Mouse (Mus musculus) heart, embryonic 15.5 days (tissue): Measurements from ENCODE around the gene Dtx1. TPM values are rescaled to one million over a fixed set of nuclear protein-coding genes. Genes with fewer than 3 reads are reported as not detected.

ENCODE experiments used
- ATAC-seq: fragments of 200-750 bp; cut with Nextera tagmentation; replicated peaks from 2 replicates; pipeline ENCODE4 v1.8.0; 2017; ENCODE audit warnings: low read depth, moderate TSS enrichment; ENCODE audit not compliant: insufficient number of reproducible peaks, insufficient read depth, low FRiP score
- H3K27ac ChIP-seq: fragments of 300-500 bp; sonication (generic); 2 replicates; pipeline ENCODE4 v1.5.1; 2015; ENCODE audit warnings: mild to moderate bottlenecking, inconsistent platforms
- H3K27me3 ChIP-seq: fragments of 300-500 bp; sonication (generic); 2 replicates; pipeline ENCODE4 v1.6.1; 2015; ENCODE audit warnings: inconsistent platforms
- H3K36me3 ChIP-seq: fragments of 300-500 bp; sonication (generic); 2 replicates; pipeline ENCODE4 v1.6.1; 2015; ENCODE audit warnings: mild to moderate bottlenecking, inconsistent platforms
- H3K4me1 ChIP-seq: fragments of 300-500 bp; sonication (generic); replicated peaks from 2 replicates; pipeline ENCODE4 v1.6.1; 2015; ENCODE audit warnings: inconsistent platforms
- H3K4me2 ChIP-seq: fragments of 300-500 bp; sonication (generic); 2 replicates; pipeline ENCODE4 v1.6.1; 2015; ENCODE audit warnings: inconsistent platforms, mild to moderate bottlenecking, moderate library complexity
- H3K4me3 ChIP-seq: fragments of 300-500 bp; sonication (generic); 2 replicates; pipeline ENCODE4 v1.5.1; 2015; ENCODE audit warnings: mild to moderate bottlenecking, inconsistent platforms
- H3K9ac ChIP-seq: fragments of 300-500 bp; sonication (generic); 2 replicates; pipeline ENCODE4 v1.6.1; 2015; ENCODE audit warnings: mild to moderate bottlenecking, inconsistent platforms
- H3K9me3 ChIP-seq: fragments of 300-500 bp; sonication (generic); replicated peaks from 2 replicates; pipeline ENCODE4 v1.6.1; 2016; ENCODE audit warnings: inconsistent platforms
- WGBS: fragments of 180-500 bp; shearing (Covaris S2); methylation state at CpG from one replicate; pipeline ENCODE4 v1.1.7; 2015; ENCODE audit warnings: mixed read lengths; 5-methylcytosine and 5-hydroxymethylcytosine counted together
- polyA plus RNA-seq: library from polyadenylated mRNA; unstranded; fragments of >200 nt; fragmentation: Nextera tagmentation; extraction: Ambion mirVana; gene quantifications from 2 replicates; pipeline ENCODE4 v1.2.1, GENCODE M21; 2015

The Dtx1 gene
- polyA plus RNA-seq, 1 experiment from 2014 or later, result 1.9 TPM

- Histone ChIP-seq H3K27me3 (peaks cover 92% of the 10 kb centered on the region), H3K4me1 (peaks cover 4% of the 10 kb centered on the region), H3K9ac (no peak overlapping the region), H3K4me2 (no peak overlapping the region), H3K9me3 (no peaks in the 10 kb centered on the region), H3K27ac (no peak overlapping the region), H3K4me3 (no peak overlapping the region), H3K36me3 (no peaks in the 10 kb centered on the region)
- 44% methylated on average over 6 of the region's 6 CpGs for WGBS
- no peak for ATAC-seq
Measured at GRCm38 (mm10) chr5:120704421-120704820, 7.3 kb downstream of the Dtx1 start.

- H3K36me3 ChIP-seq, result no peaks in the 10 kb centered on the region
- no peak for ATAC-seq
- H3K27ac ChIP-seq, result no peak overlapping the region
- H3K27me3 ChIP-seq, result peaks cover 86% of the 10 kb centered on the region
- H3K4me2 ChIP-seq, result no peak overlapping the region
- WGBS, result 76% methylated on average over 3 of the region's 3 CpGs
- no peaks in the 10 kb centered on the region for H3K9me3 ChIP-seq
- H3K4me1 ChIP-seq, result peaks cover 4% of the 10 kb centered on the region
- H3K9ac ChIP-seq, result no peak overlapping the region
- H3K4me3 ChIP-seq, result no peak overlapping the region
Measured at GRCm38 (mm10) chr5:120703660-120704059, 8.1 kb downstream of the Dtx1 start.

GRCm38 (mm10) chr5:120702969-120703368, 8.8 kb downstream of the Dtx1 start:
- Histone ChIP-seq H3K27ac (no peak overlapping the region), H3K4me3 (no peak overlapping the region), H3K9me3 (no peaks in the 10 kb centered on the region), H3K4me2 (no peak overlapping the region), H3K27me3 (peaks cover 86% of the 10 kb centered on the region), H3K4me1 (peaks cover 4% of the 10 kb centered on the region), H3K9ac (no peak overlapping the region), H3K36me3 (no peaks in the 10 kb centered on the region)
- 80% methylated on average over 2 of the region's 2 CpGs for WGBS
- no peak for ATAC-seq

- H3K36me3 ChIP-seq, result no peaks in the 10 kb centered on the region
- no peak overlapping the region for H3K9ac ChIP-seq
- peaks cover 4% of the 10 kb centered on the region for H3K4me1 ChIP-seq
- H3K27ac ChIP-seq, result no peak overlapping the region
- no peaks in the 10 kb centered on the region for H3K9me3 ChIP-seq
- H3K4me3 ChIP-seq, result no peak overlapping the region
- no peak for ATAC-seq
- H3K27me3 ChIP-seq, result peaks cover 86% of the 10 kb centered on the region
- no peak overlapping the region for H3K4me2 ChIP-seq
- 83% methylated on average over 4 of the region's 4 CpGs for WGBS
Measured at GRCm38 (mm10) chr5:120702421-120702820, 9.3 kb downstream of the Dtx1 start.

GRCm38 (mm10) chr5:120700996-120701790, 10.5 kb downstream of the Dtx1 start:
- 63% methylated on average over 11 of the region's 11 CpGs for WGBS
- Histone ChIP-seq H3K4me3 (no peak overlapping the region), H3K4me2 (no peak overlapping the region), H3K9ac (no peak overlapping the region), H3K27ac (no peak overlapping the region), H3K4me1 (no peaks in the 10 kb centered on the region), H3K9me3 (no peaks in the 10 kb centered on the region), H3K27me3 (peaks cover 86% of the 10 kb centered on the region), H3K36me3 (no peaks in the 10 kb centered on the region)
- no peak for ATAC-seq

- Histone ChIP-seq H3K4me3 (no peak overlapping the region), H3K27me3 (peaks cover 88% of the 10 kb centered on the region), H3K9ac (no peak overlapping the region), H3K4me2 (no peak overlapping the region), H3K9me3 (no peaks in the 10 kb centered on the region), H3K36me3 (no peaks in the 10 kb centered on the region), H3K27ac (no peak overlapping the region), H3K4me1 (peaks cover 8% of the 10 kb centered on the region)
- ATAC-seq, result no peak
- WGBS, result 53% methylated on average over 16 of the region's 16 CpGs
Measured at GRCm38 (mm10) chr5:120698801-120699391, 12.8 kb downstream of the Dtx1 start.

- Histone ChIP-seq H3K4me2 (no peak overlapping the region), H3K9ac (no peak overlapping the region), H3K4me1 (peaks cover 8% of the 10 kb centered on the region), H3K27me3 (peaks cover 89% of the 10 kb centered on the region), H3K27ac (no peak overlapping the region), H3K9me3 (no peaks in the 10 kb centered on the region), H3K36me3 (no peaks in the 10 kb centered on the region), H3K4me3 (no peak overlapping the region)
- 61% methylated on average over 3 of the region's 3 CpGs for WGBS
- ATAC-seq, result no peak
Measured at GRCm38 (mm10) chr5:120698181-120698580, 13.5 kb downstream of the Dtx1 start.

GRCm38 (mm10) chr5:120696865-120697264, 14.9 kb downstream of the Dtx1 start:
- WGBS, result 46% methylated on average over 4 of the region's 4 CpGs
- Histone ChIP-seq H3K4me3 (no peak overlapping the region), H3K36me3 (no peaks in the 10 kb centered on the region), H3K9ac (no peak overlapping the region), H3K4me2 (no peak overlapping the region), H3K4me1 (peaks cover 8% of the 10 kb centered on the region), H3K27ac (no peak overlapping the region), H3K9me3 (no peaks in the 10 kb centered on the region), H3K27me3 (peaks cover 94% of the 10 kb centered on the region)
- no peak for ATAC-seq

- peaks cover 94% of the 10 kb centered on the region for H3K27me3 ChIP-seq
- H3K9ac ChIP-seq, result no peak overlapping the region
- H3K4me2 ChIP-seq, result no peak overlapping the region
- H3K9me3 ChIP-seq, result no peaks in the 10 kb centered on the region
- no peak for ATAC-seq
- H3K4me3 ChIP-seq, result no peak overlapping the region
- no peak overlapping the region for H3K27ac ChIP-seq
- peaks cover 8% of the 10 kb centered on the region for H3K4me1 ChIP-seq
- WGBS, result 62% methylated on average over 16 of the region's 16 CpGs
- no peaks in the 10 kb centered on the region for H3K36me3 ChIP-seq
Measured at GRCm38 (mm10) chr5:120696057-120696743, 15.5 kb downstream of the Dtx1 start.

GRCm38 (mm10) chr5:120694695-120695074, 17.0 kb downstream of the Dtx1 start:
- Histone ChIP-seq H3K9me3 (no peaks in the 10 kb centered on the region), H3K4me3 (peak overlapping the region; percentile 29), H3K27ac (no peak overlapping the region), H3K4me2 (peak overlapping the region; percentile 48), H3K36me3 (no peaks in the 10 kb centered on the region), H3K9ac (no peak overlapping the region), H3K27me3 (peaks cover 92% of the 10 kb centered on the region), H3K4me1 (peaks cover 8% of the 10 kb centered on the region)
- WGBS, result 5% methylated on average over 41 of the region's 41 CpGs
- no peak for ATAC-seq

GRCm38 (mm10) chr5:120693931-120694694, 17.6 kb downstream of the Dtx1 start:
- Histone ChIP-seq H3K27me3 (peaks cover 88% of the 10 kb centered on the region), H3K4me2 (peak overlapping the region; percentile 48), H3K36me3 (no peaks in the 10 kb centered on the region), H3K27ac (no peak overlapping the region), H3K4me1 (peaks cover 8% of the 10 kb centered on the region), H3K9ac (no peak overlapping the region), H3K4me3 (peak overlapping the region; percentile 29), H3K9me3 (no peaks in the 10 kb centered on the region)
- WGBS, result 12% methylated on average over 38 of the region's 38 CpGs
- no peak for ATAC-seq
